Mouse (Mus musculus): ENCODE results near the gene Gm45618. TPM values are rescaled to one million over a fixed set of nuclear protein-coding genes. Genes with fewer than 3 reads are reported as not detected.

Gm45618 gene
- polyA plus RNA-seq, 1 experiment, result not detected

DNA sequence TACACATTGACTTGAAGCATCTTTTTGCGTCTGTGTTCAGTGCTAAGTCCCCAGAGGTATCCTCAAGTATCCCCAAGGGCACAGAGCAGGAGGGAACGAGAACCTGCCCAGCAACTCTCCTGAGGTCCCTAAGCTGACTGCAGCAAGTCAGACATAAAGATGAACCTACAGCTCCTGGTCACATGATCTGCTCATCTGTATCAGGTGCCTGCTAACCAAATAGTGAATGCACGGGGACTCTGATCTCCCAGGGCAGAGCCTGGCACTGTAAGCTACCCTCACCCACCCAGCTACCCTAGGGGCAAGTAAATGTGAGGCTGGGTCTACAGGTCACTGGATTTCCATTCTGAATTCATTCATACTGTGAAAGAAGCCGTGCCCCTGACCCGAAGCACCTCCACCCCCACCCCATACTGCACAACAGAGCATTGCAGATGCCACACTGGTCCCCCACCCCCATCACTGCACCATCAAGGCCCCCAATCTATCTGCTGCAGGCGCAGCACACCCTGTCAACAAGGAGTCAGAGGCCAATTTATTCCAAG, 26.8 kb downstream of the Gm45618 start:
- Histone ChIP-seq H3K27ac (ENCODE audit: insufficient read depth, low read depth, low read length) (no peak overlapping the region), H3K4me3 (ENCODE audit: insufficient read depth, low read depth, low read length) (peak overlapping the region; percentile 52), H3K27me3 (replicated peaks; ENCODE audit: control insufficient read depth, insufficient read depth, low read length) (no peaks in the 10 kb centered on the region)

DNA sequence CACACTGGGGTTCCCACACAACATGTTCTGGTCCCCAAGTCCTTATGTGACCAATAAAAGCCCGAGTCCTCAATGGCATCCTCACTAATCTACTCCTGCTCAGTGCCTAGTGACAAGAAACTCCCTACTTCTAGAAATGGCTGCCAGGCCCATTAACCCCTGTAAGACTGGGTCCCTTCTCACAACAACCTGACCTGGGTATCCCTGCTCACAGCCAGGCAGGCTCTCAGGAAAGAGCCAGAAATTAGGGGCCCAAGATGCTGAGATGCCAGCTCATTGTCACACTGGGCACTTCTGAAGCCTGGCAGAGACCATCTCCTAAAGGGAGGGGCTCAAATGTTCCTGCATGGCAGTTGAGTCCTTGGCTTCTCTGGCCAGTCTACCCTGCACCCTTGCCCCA, 27.5 kb downstream of the Gm45618 start:
- Histone ChIP-seq H3K4me1 (ENCODE audit: control insufficient read depth, insufficient read depth, low read length) (no peaks in the 10 kb centered on the region), H3K36me3 (ENCODE audit: control insufficient read depth, insufficient read depth, low read length) (no peaks in the 10 kb centered on the region), H3K4me3 (ENCODE audit: insufficient read depth, low read depth, low read length) (no peak overlapping the region), H3K27me3 (replicated peaks; ENCODE audit: control insufficient read depth, insufficient read depth, low read length) (no peaks in the 10 kb centered on the region), H3K27ac (ENCODE audit: insufficient read depth, low read depth, low read length) (no peak overlapping the region)
- DNase-seq, result no peak
- TF ChIP-seq CTCF (conservative IDR thresholded peaks at IDR 0.05; ENCODE audit: insufficient read depth, insufficient read length, low read depth, low read length) (no peak), POLR2A (IDR thresholded peaks at IDR 0.05; ENCODE audit: low read depth, low read length) (no peak)
- 70% methylated on average over 1 of the region's 1 CpGs for WGBS

More for the DNA sequence above, 26.8 kb downstream of the Gm45618 start:
- DNase-seq, result no peak
- Histone ChIP-seq H3K36me3 (ENCODE audit: control insufficient read depth, insufficient read depth, low read length) (no peaks in the 10 kb centered on the region), H3K4me1 (ENCODE audit: control insufficient read depth, insufficient read depth, low read length) (no peaks in the 10 kb centered on the region)
- no peak for TF ChIP-seq POLR2A (IDR thresholded peaks at IDR 0.05; ENCODE audit: low read depth, low read length)
- TF ChIP-seq CTCF (conservative IDR thresholded peaks at IDR 0.05; ENCODE audit: insufficient read depth, insufficient read length, low read depth, low read length), result no peak
- WGBS, result 46% methylated on average over 6 of the region's 6 CpGs

GRCm38 (mm10) chr7:142091848-142092247, 28.7 kb downstream of the Gm45618 start:
- Histone ChIP-seq H3K27ac (ENCODE audit: insufficient read depth, low read depth, low read length) (no peak overlapping the region), H3K36me3 (ENCODE audit: control insufficient read depth, insufficient read depth, low read length) (no peaks in the 10 kb centered on the region), H3K27me3 (replicated peaks; ENCODE audit: control insufficient read depth, insufficient read depth, low read length) (no peaks in the 10 kb centered on the region), H3K4me3 (ENCODE audit: insufficient read depth, low read depth, low read length) (no peak overlapping the region), H3K4me1 (ENCODE audit: control insufficient read depth, insufficient read depth, low read length) (no peaks in the 10 kb centered on the region)
- no peak for DNase-seq
- no peak for TF ChIP-seq CTCF (conservative IDR thresholded peaks at IDR 0.05; ENCODE audit: insufficient read depth, insufficient read length, low read depth, low read length)
- TF ChIP-seq POLR2A (IDR thresholded peaks at IDR 0.05; ENCODE audit: low read depth, low read length), result no peak
- 31% methylated on average over 4 of the region's 4 CpGs for WGBS

DNA sequence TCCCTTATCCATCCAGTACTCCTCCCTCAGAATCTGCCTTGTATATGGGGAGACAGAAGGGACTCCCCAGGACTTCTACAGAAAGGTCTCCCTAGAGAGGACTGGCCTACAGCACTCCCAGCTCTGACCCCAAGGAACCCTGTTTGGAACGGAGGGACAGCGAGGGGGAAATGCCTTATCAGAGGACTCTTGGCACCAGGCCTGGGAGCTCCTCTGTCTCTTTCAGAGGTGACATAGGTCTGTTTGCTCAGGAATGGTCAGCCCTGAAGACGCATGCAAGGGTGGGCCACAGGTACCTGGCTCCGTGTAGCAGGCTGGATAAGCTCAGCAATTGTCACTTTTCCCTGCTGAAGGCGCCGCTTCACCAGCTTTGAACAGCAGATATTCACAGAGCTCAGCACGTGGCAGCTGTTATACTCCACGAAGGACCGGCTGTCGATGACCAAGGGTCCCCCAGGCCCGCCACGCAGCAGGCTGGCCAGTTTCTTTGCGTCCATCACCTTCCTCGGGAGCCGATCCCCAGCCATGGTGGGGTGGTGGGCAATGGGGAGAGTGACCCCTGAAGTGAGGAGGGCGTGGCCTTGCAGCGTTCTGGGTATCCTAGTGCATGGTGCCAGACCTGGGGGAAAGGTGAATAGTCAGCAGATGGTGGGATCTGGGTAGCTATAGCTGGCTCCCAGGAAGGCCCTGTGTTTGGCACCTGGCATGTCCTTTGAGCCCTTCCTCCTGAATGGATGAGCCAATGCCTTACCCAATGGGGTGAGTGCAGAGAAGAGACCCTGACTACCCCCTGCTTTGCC, 30.7 kb downstream of the Gm45618 start:
- H3K36me3 ChIP-seq (ENCODE audit: control insufficient read depth, insufficient read depth, low read length), result no peaks in the 10 kb centered on the region
- 73% methylated on average over 17 of the region's 17 CpGs for WGBS
- H3K27ac ChIP-seq (ENCODE audit: insufficient read depth, low read depth, low read length), result no peak overlapping the region
- H3K4me3 ChIP-seq (ENCODE audit: insufficient read depth, low read depth, low read length), result no peak overlapping the region
- H3K27me3 ChIP-seq (replicated peaks; ENCODE audit: control insufficient read depth, insufficient read depth, low read length), result no peaks in the 10 kb centered on the region
- no peaks in the 10 kb centered on the region for H3K4me1 ChIP-seq (ENCODE audit: control insufficient read depth, insufficient read depth, low read length)
- no peak for TF ChIP-seq POLR2A (IDR thresholded peaks at IDR 0.05; ENCODE audit: low read depth, low read length)
- TF ChIP-seq CTCF (conservative IDR thresholded peaks at IDR 0.05; ENCODE audit: insufficient read depth, insufficient read length, low read depth, low read length), result no peak
- no peak for DNase-seq

- H3K27me3 ChIP-seq (replicated peaks; ENCODE audit: control insufficient read depth, insufficient read depth, low read length), result no peaks in the 10 kb centered on the region
- H3K36me3 ChIP-seq (ENCODE audit: control insufficient read depth, insufficient read depth, low read length), result no peaks in the 10 kb centered on the region
- WGBS, result 49% methylated on average over 5 of the region's 5 CpGs
- DNase-seq, result no peak
- H3K4me1 ChIP-seq (ENCODE audit: control insufficient read depth, insufficient read depth, low read length), result no peaks in the 10 kb centered on the region
- no peak overlapping the region for H3K4me3 ChIP-seq (ENCODE audit: insufficient read depth, low read depth, low read length)
- no peak overlapping the region for H3K27ac ChIP-seq (ENCODE audit: insufficient read depth, low read depth, low read length)
- TF ChIP-seq POLR2A (IDR thresholded peaks at IDR 0.05; ENCODE audit: low read depth, low read length) (no peak), CTCF (conservative IDR thresholded peaks at IDR 0.05; ENCODE audit: insufficient read depth, insufficient read length, low read depth, low read length) (no peak)
These were observed 31.6 kb downstream of the Gm45618 start for GRCm38 (mm10) chr7:142088886-142089285.

- Histone ChIP-seq H3K4me1 (ENCODE audit: control insufficient read depth, insufficient read depth, low read length) (no peaks in the 10 kb centered on the region), H3K27ac (ENCODE audit: insufficient read depth, low read depth, low read length) (no peak overlapping the region), H3K27me3 (replicated peaks; ENCODE audit: control insufficient read depth, insufficient read depth, low read length) (no peaks in the 10 kb centered on the region), H3K36me3 (ENCODE audit: control insufficient read depth, insufficient read depth, low read length) (no peaks in the 10 kb centered on the region), H3K4me3 (ENCODE audit: insufficient read depth, low read depth, low read length) (no peak overlapping the region)
- DNase-seq, result no peak
- TF ChIP-seq CTCF (conservative IDR thresholded peaks at IDR 0.05; ENCODE audit: insufficient read depth, insufficient read length, low read depth, low read length) (no peak), POLR2A (IDR thresholded peaks at IDR 0.05; ENCODE audit: low read depth, low read length) (no peak)
- 93% methylated on average over 1 of the region's 1 CpGs for WGBS
These were observed 33.4 kb downstream of the Gm45618 start for GRCm38 (mm10) chr7:142087069-142087652.
